Mouse (Mus musculus) T-helper 17 cell (primary cell): ENCODE measurements around the gene Lima1.
"Not testable (repeated sequence)": the region's sequence is repeated elsewhere in the genome, so short reads cannot be mapped to it uniquely, and the experiment has no call there.

ENCODE experiments used
- in situ Hi-C, 2 experiments: fragments of 300-600 bp; cut with MboI, MseI; formaldehyde crosslinking; loops; 1 replicate in 1 of 2; 2 replicates in 1 of 2; pipeline ENCODE4 v1.15.1; 2025; ENCODE audit warnings: high pct_unique_total_duplicates in 2 of 2

The Lima1 gene

GRCm38 (mm10) chr15:99837561-99837960, 37.7 kb downstream of the Lima1 start:
- in situ Hi-C loops = loop anchor here in 1 of 2 experiments (5.0 kb wide), 1 partner anchor 70 kb away; no protein-coding TSS in a partner anchor

- in situ Hi-C loops = loop anchor here in 1 of 2 experiments (5.0 kb wide), 1 partner anchor 72 kb away; no protein-coding TSS in a partner anchor
Measured at GRCm38 (mm10) chr15:99835191-99835590, 40.1 kb downstream of the Lima1 start.

- in situ Hi-C loops = loop anchor here in 1 of 2 experiments (5.0 kb wide), 1 partner anchor 73 kb away; no protein-coding TSS in a partner anchor
Measured at GRCm38 (mm10) chr15:99834681-99835080, 40.6 kb downstream of the Lima1 start.

GRCm38 (mm10) chr15:99833648-99834454, 41.4 kb downstream of the Lima1 start:
- in situ Hi-C loops = no loop called here

GRCm38 (mm10) chr15:99831535-99831934, 43.7 kb downstream of the Lima1 start:
- in situ Hi-C loops = no loop called here

- in situ Hi-C loops = no loop called here
Measured at GRCm38 (mm10) chr15:99828061-99828460, 47.2 kb downstream of the Lima1 start.

GRCm38 (mm10) chr15:99826210-99826888, 48.9 kb downstream of the Lima1 start:
- in situ Hi-C loops = no loop called here

- in situ Hi-C loops = no loop called here
Measured at GRCm38 (mm10) chr15:99825211-99825610, 50.0 kb downstream of the Lima1 start.

- in situ Hi-C loops = no loop called here
Measured at GRCm38 (mm10) chr15:99823322-99823898, 51.8 kb downstream of the Lima1 start.

GRCm38 (mm10) chr15:99822501-99822900, 52.8 kb downstream of the Lima1 start:
- in situ Hi-C loops = not testable (repeated sequence)

- in situ Hi-C loops = no loop called here
Measured at GRCm38 (mm10) chr15:99819621-99820279, 55.5 kb downstream of the Lima1 start.

- in situ Hi-C loops = no loop called here
Measured at GRCm38 (mm10) chr15:99819109-99819440, 56.2 kb downstream of the Lima1 start.

- in situ Hi-C loops = no loop called here
Measured at GRCm38 (mm10) chr15:99818321-99819108, 56.7 kb downstream of the Lima1 start.

GRCm38 (mm10) chr15:99817343-99818235, 57.7 kb downstream of the Lima1 start:
- in situ Hi-C loops = no loop called here

- in situ Hi-C loops = no loop called here
Measured at GRCm38 (mm10) chr15:99815999-99816398, 59.3 kb downstream of the Lima1 start.

- in situ Hi-C loops = no loop called here
Measured at GRCm38 (mm10) chr15:99814554-99815260, 60.5 kb downstream of the Lima1 start.

- in situ Hi-C loops = no loop called here
Measured at GRCm38 (mm10) chr15:99813639-99814038, 61.6 kb downstream of the Lima1 start.

GRCm38 (mm10) chr15:99812097-99812496, 63.2 kb downstream of the Lima1 start:
- in situ Hi-C loops = no loop called here
